Mouse (Mus musculus): Measurements from ENCODE around the gene Vps50. TPM values are rescaled to one million over a fixed set of nuclear protein-coding genes. Genes with fewer than 3 reads are reported as not detected.
"Not testable (repeated sequence)": the region's sequence is repeated elsewhere in the genome, so short reads cannot be mapped to it uniquely, and the experiment has no call there.

The Vps50 gene
- polyA plus RNA-seq, 1 experiment = 29.2 TPM

DNA sequence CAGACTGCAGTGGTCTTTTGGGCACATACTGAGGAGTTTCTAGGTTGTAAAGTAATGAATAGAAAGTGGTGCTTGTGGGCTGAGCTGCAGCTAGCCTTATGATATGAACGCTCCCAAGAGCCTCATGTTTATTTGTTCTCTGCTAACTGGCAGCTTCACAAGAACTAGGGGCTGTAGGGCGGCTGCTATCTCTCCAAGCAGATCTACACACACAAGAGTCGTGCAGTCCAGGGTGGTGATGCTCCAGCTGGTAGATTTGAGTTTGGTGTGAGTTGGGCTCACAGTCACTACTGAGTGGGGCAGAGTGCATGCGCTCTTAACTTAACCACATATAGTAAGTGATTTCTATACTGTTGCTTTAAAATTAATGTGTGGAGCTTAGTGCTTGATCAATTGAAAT is 8.9 kb downstream of the Vps50 start:
- no peak for TF ChIP-seq POLR2A (IDR thresholded peaks at IDR 0.05; ENCODE audit: borderline replicate concordance, insufficient read depth, low read length)
- TF ChIP-seq CTCF (IDR thresholded peaks at IDR 0.05; ENCODE audit: borderline replicate concordance, insufficient read depth, low read depth, low read length) = no peak
- Histone ChIP-seq H3K4me1 (ENCODE audit: control insufficient read depth, insufficient read depth, low read length) (peaks cover 3% of the 10 kb centered on the region), H3K27ac (ENCODE audit: insufficient read depth, low read length) (no peak overlapping the region), H3K4me3 (replicated peaks; ENCODE audit: insufficient read depth, low read depth, low read length) (no peak overlapping the region), H3K27me3 (ENCODE audit: control insufficient read depth, insufficient read depth, low read length) (no peaks in the 10 kb centered on the region)
- WGBS = 80% methylated on average over 4 of the region's 4 CpGs
- no peak for DNase-seq

- H3K27ac ChIP-seq (ENCODE audit: insufficient read depth, low read length); H3K4me3 ChIP-seq (replicated peaks; ENCODE audit: insufficient read depth, low read depth, low read length); H3K27me3 ChIP-seq (ENCODE audit: control insufficient read depth, insufficient read depth, low read length); H3K4me1 ChIP-seq (ENCODE audit: control insufficient read depth, insufficient read depth, low read length): not testable (repeated sequence)
- DNase-seq = peak; percentile 50 to 52
- 40% methylated on average over 2 of the region's 2 CpGs for WGBS
These were observed 10.0 kb downstream of the Vps50 start for GRCm38 (mm10) chr6:3508151-3508550.

GRCm38 (mm10) chr6:3509782-3510181 is 11.6 kb downstream of the Vps50 start:
- Histone ChIP-seq H3K4me3 (replicated peaks; ENCODE audit: insufficient read depth, low read depth, low read length) (no peak overlapping the region), H3K4me1 (ENCODE audit: control insufficient read depth, insufficient read depth, low read length) (peaks cover 3% of the 10 kb centered on the region), H3K27ac (ENCODE audit: insufficient read depth, low read length) (no peak overlapping the region), H3K27me3 (ENCODE audit: control insufficient read depth, insufficient read depth, low read length) (no peaks in the 10 kb centered on the region)
- WGBS = 8% methylated on average over 2 of the region's 2 CpGs
- DNase-seq = peak in 1 of 2 experiments; percentile 62
- TF ChIP-seq CTCF (IDR thresholded peaks at IDR 0.05; ENCODE audit: borderline replicate concordance, insufficient read depth, low read depth, low read length) (peak; percentile 37; the same call in 1 of the 2 replicates), POLR2A (IDR thresholded peaks at IDR 0.05; ENCODE audit: borderline replicate concordance, insufficient read depth, low read length) (no peak)

DNA sequence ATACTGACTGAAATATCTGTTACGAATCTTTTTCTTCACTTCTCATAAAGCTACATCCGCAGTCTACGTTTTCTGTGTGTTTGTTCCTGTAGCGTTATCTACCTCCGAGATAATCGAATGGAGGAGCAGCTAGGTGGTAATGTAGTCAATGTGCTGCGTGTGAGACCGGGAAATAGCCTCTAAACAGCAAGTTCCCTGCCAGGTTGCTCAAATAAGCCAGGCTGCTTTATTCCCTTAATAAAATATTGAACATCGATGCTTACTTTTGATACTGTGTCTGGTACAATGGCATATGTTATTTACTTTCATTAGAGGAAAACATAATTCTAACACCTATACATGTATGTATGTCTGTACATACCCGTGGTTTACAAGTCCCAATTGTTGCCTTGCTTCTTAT is 12.9 kb downstream of the Vps50 start:
- no peaks in the 10 kb centered on the region for H3K27me3 ChIP-seq (ENCODE audit: control insufficient read depth, insufficient read depth, low read length)
- no peak overlapping the region for H3K27ac ChIP-seq (ENCODE audit: insufficient read depth, low read length)
- peak overlapping the region; percentile 18 for H3K4me3 ChIP-seq (replicated peaks; ENCODE audit: insufficient read depth, low read depth, low read length)
- no peak for TF ChIP-seq POLR2A (IDR thresholded peaks at IDR 0.05; ENCODE audit: borderline replicate concordance, insufficient read depth, low read length)
- no peak for TF ChIP-seq CTCF (IDR thresholded peaks at IDR 0.05; ENCODE audit: borderline replicate concordance, insufficient read depth, low read depth, low read length)
- H3K4me1 ChIP-seq (ENCODE audit: control insufficient read depth, insufficient read depth, low read length) = peaks cover 3% of the 10 kb centered on the region
- DNase-seq = peak in 1 of 2 experiments; percentile 25
- WGBS = 47% methylated on average over 10 of the region's 10 CpGs

DNA sequence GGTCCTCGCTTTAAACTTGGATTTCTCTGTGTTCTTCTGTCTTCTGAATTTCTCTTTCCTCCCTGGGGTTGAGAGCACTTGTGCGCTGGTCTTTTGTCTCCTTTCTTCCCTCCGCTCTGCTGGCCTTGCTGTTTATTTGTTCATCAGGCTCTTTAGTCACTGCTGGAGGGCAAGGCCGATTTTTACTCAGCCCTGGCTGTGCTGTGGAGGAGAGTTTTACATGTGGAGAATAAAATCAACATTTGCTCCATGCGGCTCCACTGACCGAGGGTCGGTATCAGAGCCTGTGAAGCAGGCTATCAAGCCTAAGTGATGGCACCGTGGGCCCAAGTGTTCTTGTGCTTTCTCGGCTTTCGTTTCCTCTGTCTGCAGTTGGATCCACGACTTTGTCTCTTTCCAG is 13.4 kb downstream of the Vps50 start:
- DNase-seq = peak; percentile 45 to 59
- H3K27me3 ChIP-seq (ENCODE audit: control insufficient read depth, insufficient read depth, low read length) = no peaks in the 10 kb centered on the region
- peak overlapping the region; percentile 95 for H3K27ac ChIP-seq (ENCODE audit: insufficient read depth, low read length)
- 27% methylated on average over 11 of the region's 11 CpGs for WGBS
- no peak for TF ChIP-seq CTCF (IDR thresholded peaks at IDR 0.05; ENCODE audit: borderline replicate concordance, insufficient read depth, low read depth, low read length)
- no peak for TF ChIP-seq POLR2A (IDR thresholded peaks at IDR 0.05; ENCODE audit: borderline replicate concordance, insufficient read depth, low read length)
- H3K4me3 ChIP-seq (replicated peaks; ENCODE audit: insufficient read depth, low read depth, low read length) = peak overlapping the region; percentile 56
- peaks cover 3% of the 10 kb centered on the region for H3K4me1 ChIP-seq (ENCODE audit: control insufficient read depth, insufficient read depth, low read length)

DNA sequence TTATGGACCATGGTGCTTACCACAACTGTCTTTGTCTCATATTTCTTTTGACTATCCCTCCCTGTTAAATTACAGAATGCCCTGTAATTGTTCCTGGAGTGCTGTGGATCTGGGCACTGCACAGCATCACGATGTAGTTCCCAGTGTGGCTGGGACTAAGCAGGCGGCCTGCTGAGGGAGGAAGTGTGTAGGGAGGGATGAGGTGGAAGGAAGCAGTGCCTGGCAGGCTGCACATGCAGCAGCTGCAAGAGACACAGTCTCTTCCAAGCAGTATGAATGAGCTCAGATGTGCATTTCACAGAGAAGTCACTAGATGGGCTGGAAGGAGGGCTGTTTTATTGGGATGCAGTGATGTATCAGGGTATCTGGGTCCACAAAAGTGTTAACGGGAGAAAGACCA is 14.4 kb downstream of the Vps50 start:
- peak; percentile 55 to 63 for DNase-seq

DNA sequence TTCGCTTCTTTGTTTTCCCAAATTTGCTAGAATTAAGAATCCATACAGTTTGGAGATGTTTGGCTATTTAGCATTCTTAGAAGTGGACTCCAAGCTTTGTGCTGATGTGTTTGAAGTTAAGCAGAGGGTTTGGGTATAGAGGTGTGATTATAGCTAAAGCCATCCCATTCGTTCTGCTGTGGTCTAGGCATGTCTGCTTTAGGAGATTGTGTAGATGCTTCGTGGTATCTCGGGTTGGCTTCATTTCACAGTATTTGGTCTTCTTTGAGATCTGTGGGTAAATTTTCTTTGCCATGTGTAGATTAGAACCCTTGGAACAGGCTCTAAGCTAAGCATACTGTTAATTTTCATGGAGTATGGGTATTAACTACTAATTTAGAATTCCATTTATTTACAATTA is 30.0 kb downstream of the Vps50 start:
- Histone ChIP-seq H3K27ac (ENCODE audit: insufficient read depth, low read length) (no peak overlapping the region), H3K4me1 (ENCODE audit: control insufficient read depth, insufficient read depth, low read length) (no peaks in the 10 kb centered on the region), H3K4me3 (replicated peaks; ENCODE audit: insufficient read depth, low read depth, low read length) (no peak overlapping the region), H3K27me3 (ENCODE audit: control insufficient read depth, insufficient read depth, low read length) (no peaks in the 10 kb centered on the region)
- TF ChIP-seq CTCF (IDR thresholded peaks at IDR 0.05; ENCODE audit: borderline replicate concordance, insufficient read depth, low read depth, low read length) = no peak
- TF ChIP-seq POLR2A (IDR thresholded peaks at IDR 0.05; ENCODE audit: borderline replicate concordance, insufficient read depth, low read length) = no peak
- DNase-seq = no peak
- 94% methylated on average over 4 of the region's 4 CpGs for WGBS

More for the DNA sequence above, 14.4 kb downstream of the Vps50 start:
- no peak overlapping the region for H3K4me3 ChIP-seq (replicated peaks; ENCODE audit: insufficient read depth, low read depth, low read length)
- TF ChIP-seq POLR2A (IDR thresholded peaks at IDR 0.05; ENCODE audit: borderline replicate concordance, insufficient read depth, low read length) = no peak
- no peak for TF ChIP-seq CTCF (IDR thresholded peaks at IDR 0.05; ENCODE audit: borderline replicate concordance, insufficient read depth, low read depth, low read length)
- H3K4me1 ChIP-seq (ENCODE audit: control insufficient read depth, insufficient read depth, low read length) = peaks cover 3% of the 10 kb centered on the region
- H3K27ac ChIP-seq (ENCODE audit: insufficient read depth, low read length) = peak overlapping the region; percentile 3
- WGBS = 20% methylated on average over 3 of the region's 3 CpGs
- no peaks in the 10 kb centered on the region for H3K27me3 ChIP-seq (ENCODE audit: control insufficient read depth, insufficient read depth, low read length)

- H3K4me1 ChIP-seq (ENCODE audit: control insufficient read depth, insufficient read depth, low read length) = no peaks in the 10 kb centered on the region
- H3K27me3 ChIP-seq (ENCODE audit: control insufficient read depth, insufficient read depth, low read length) = no peaks in the 10 kb centered on the region
- H3K4me3 ChIP-seq (replicated peaks; ENCODE audit: insufficient read depth, low read depth, low read length) = no peak overlapping the region
- H3K27ac ChIP-seq (ENCODE audit: insufficient read depth, low read length) = no peak overlapping the region
- WGBS = 27% methylated on average over 5 of the region's 5 CpGs
- TF ChIP-seq CTCF (IDR thresholded peaks at IDR 0.05; ENCODE audit: borderline replicate concordance, insufficient read depth, low read depth, low read length) (no peak), POLR2A (IDR thresholded peaks at IDR 0.05; ENCODE audit: borderline replicate concordance, insufficient read depth, low read length) (no peak)
- DNase-seq = no peak
These were observed 33.3 kb downstream of the Vps50 start for GRCm38 (mm10) chr6:3531445-3531844.

Measured in cerebellum, adult 2 months (tissue).